Mouse (Mus musculus): ENCODE results near the gene Tmem189. TPM values are rescaled to one million over a fixed set of nuclear protein-coding genes. Genes with fewer than 3 reads are reported as not detected.

The Tmem189 gene
- total and polyA plus RNA-seq, 2 experiments from 2014 or later, result 39.3 to 76.8 TPM

GRCm38 (mm10) chr2:167611287-167611686, 78.3 kb downstream of the Tmem189 start:
- DNase-seq (ENCODE audit: low spot score) (no peak), ATAC-seq (ENCODE audit: insufficient read depth, low read depth) (0 out of 2 replicates have a peak, but pooled peaks have one; percentile 9)
- Histone ChIP-seq H3K36me3 (replicated peaks; ENCODE audit: control insufficient read depth, insufficient read depth, low read length) (peaks cover 59% of the 10 kb centered on the region), H3K9ac (replicated peaks; ENCODE audit: low read depth, low read length) (no peak overlapping the region), H3K4me3 (ENCODE audit: low read depth, low read length) (no peak overlapping the region), H3K27ac (ENCODE audit: low read depth) (no peak overlapping the region), H3K4me2 (ENCODE audit: low read depth, low read length) (no peak overlapping the region), H3K9me3 (replicated peaks; ENCODE audit: control insufficient read depth, low read length) (peaks cover 3% of the 10 kb centered on the region; the same call in 1 of the 2 replicates), H3K27me3 (ENCODE audit: control insufficient read depth, insufficient read depth, low read length) (no peaks in the 10 kb centered on the region), H3K4me1 (ENCODE audit: control insufficient read depth, insufficient read depth) (peaks cover 6% of the 10 kb centered on the region)
- WGBS, result 81% methylated on average over 10 of the region's 10 CpGs
- peak; percentile 26; the same call in 1 of the 2 replicates for TF ChIP-seq CTCF (IDR thresholded peaks at IDR 0.05; ENCODE audit: low read depth)
- TF ChIP-seq EP300 (IDR thresholded peaks at IDR 0.05; ENCODE audit: low read depth), result no peak

- Histone ChIP-seq H3K9ac (replicated peaks; ENCODE audit: low read depth, low read length) (no peak overlapping the region), H3K4me1 (ENCODE audit: control insufficient read depth, insufficient read depth) (peaks cover 6% of the 10 kb centered on the region), H3K36me3 (replicated peaks; ENCODE audit: control insufficient read depth, insufficient read depth, low read length) (peaks cover 22% of the 10 kb centered on the region), H3K27me3 (ENCODE audit: control insufficient read depth, insufficient read depth, low read length) (no peaks in the 10 kb centered on the region), H3K4me2 (ENCODE audit: low read depth, low read length) (no peak overlapping the region), H3K4me3 (ENCODE audit: low read depth, low read length) (no peak overlapping the region), H3K27ac (ENCODE audit: low read depth) (no peak overlapping the region), H3K9me3 (replicated peaks; ENCODE audit: control insufficient read depth, low read length) (no peaks in the 10 kb centered on the region)
- no peak for DNase-seq (ENCODE audit: low spot score)
- TF ChIP-seq EP300 (IDR thresholded peaks at IDR 0.05; ENCODE audit: low read depth), result no peak
- TF ChIP-seq CTCF (IDR thresholded peaks at IDR 0.05; ENCODE audit: low read depth), result no peak
- no peak for ATAC-seq (ENCODE audit: insufficient read depth, low read depth)
- WGBS, result 61% methylated on average over 4 of the region's 4 CpGs
Measured at GRCm38 (mm10) chr2:167606745-167607123, 82.9 kb downstream of the Tmem189 start.

- DNase-seq (ENCODE audit: low spot score) (no peak), ATAC-seq (ENCODE audit: insufficient read depth, low read depth) (no peak)
- H3K4me1 ChIP-seq (ENCODE audit: control insufficient read depth, insufficient read depth), result peaks cover 6% of the 10 kb centered on the region
- no peaks in the 10 kb centered on the region for H3K9me3 ChIP-seq (replicated peaks; ENCODE audit: control insufficient read depth, low read length)
- 61% methylated on average over 17 of the region's 17 CpGs for WGBS
- no peak for TF ChIP-seq CTCF (IDR thresholded peaks at IDR 0.05; ENCODE audit: low read depth)
- no peak for TF ChIP-seq EP300 (IDR thresholded peaks at IDR 0.05; ENCODE audit: low read depth)
- no peak overlapping the region for H3K27ac ChIP-seq (ENCODE audit: low read depth)
- no peak overlapping the region for H3K9ac ChIP-seq (replicated peaks; ENCODE audit: low read depth, low read length)
- H3K27me3 ChIP-seq (ENCODE audit: control insufficient read depth, insufficient read depth, low read length), result no peaks in the 10 kb centered on the region
- peaks cover 22% of the 10 kb centered on the region for H3K36me3 ChIP-seq (replicated peaks; ENCODE audit: control insufficient read depth, insufficient read depth, low read length)
- H3K4me3 ChIP-seq (ENCODE audit: low read depth, low read length), result no peak overlapping the region
- H3K4me2 ChIP-seq (ENCODE audit: low read depth, low read length), result no peak overlapping the region
Measured at GRCm38 (mm10) chr2:167605817-167606744, 83.5 kb downstream of the Tmem189 start.

GRCm38 (mm10) chr2:167605178-167605794, 84.3 kb downstream of the Tmem189 start:
- H3K9ac ChIP-seq (replicated peaks; ENCODE audit: low read depth, low read length), result no peak overlapping the region
- H3K9me3 ChIP-seq (replicated peaks; ENCODE audit: control insufficient read depth, low read length), result no peaks in the 10 kb centered on the region
- no peak overlapping the region for H3K4me3 ChIP-seq (ENCODE audit: low read depth, low read length)
- TF ChIP-seq CTCF (IDR thresholded peaks at IDR 0.05; ENCODE audit: low read depth) (peak; percentile 97), EP300 (IDR thresholded peaks at IDR 0.05; ENCODE audit: low read depth) (no peak)
- ATAC-seq (ENCODE audit: insufficient read depth, low read depth) (peak; percentile 69), DNase-seq (ENCODE audit: low spot score) (peak; percentile 87)
- WGBS, result 21% methylated on average over 11 of the region's 11 CpGs
- H3K27ac ChIP-seq (ENCODE audit: low read depth), result no peak overlapping the region
- H3K4me2 ChIP-seq (ENCODE audit: low read depth, low read length), result no peak overlapping the region
- peaks cover 6% of the 10 kb centered on the region for H3K4me1 ChIP-seq (ENCODE audit: control insufficient read depth, insufficient read depth)
- H3K36me3 ChIP-seq (replicated peaks; ENCODE audit: control insufficient read depth, insufficient read depth, low read length), result peaks cover 20% of the 10 kb centered on the region
- H3K27me3 ChIP-seq (ENCODE audit: control insufficient read depth, insufficient read depth, low read length), result no peaks in the 10 kb centered on the region

- H3K27me3 ChIP-seq (ENCODE audit: control insufficient read depth, insufficient read depth, low read length), result no peaks in the 10 kb centered on the region
- H3K4me1 ChIP-seq (ENCODE audit: control insufficient read depth, insufficient read depth), result peaks cover 6% of the 10 kb centered on the region
- DNase-seq (ENCODE audit: low spot score) (no peak), ATAC-seq (ENCODE audit: insufficient read depth, low read depth) (peak; percentile 21; the same call in 1 of the 2 replicates)
- H3K9ac ChIP-seq (replicated peaks; ENCODE audit: low read depth, low read length), result no peak overlapping the region
- TF ChIP-seq CTCF (IDR thresholded peaks at IDR 0.05; ENCODE audit: low read depth) (peak; percentile 39), EP300 (IDR thresholded peaks at IDR 0.05; ENCODE audit: low read depth) (no peak)
- peaks cover 7% of the 10 kb centered on the region; the same call in 1 of the 2 replicates for H3K36me3 ChIP-seq (replicated peaks; ENCODE audit: control insufficient read depth, insufficient read depth, low read length)
- no peak overlapping the region for H3K27ac ChIP-seq (ENCODE audit: low read depth)
- no peaks in the 10 kb centered on the region for H3K9me3 ChIP-seq (replicated peaks; ENCODE audit: control insufficient read depth, low read length)
- no peak overlapping the region for H3K4me3 ChIP-seq (ENCODE audit: low read depth, low read length)
- WGBS, result 39% methylated on average over 5 of the region's 5 CpGs
- H3K4me2 ChIP-seq (ENCODE audit: low read depth, low read length), result no peak overlapping the region
Measured at GRCm38 (mm10) chr2:167602978-167603377, 86.6 kb downstream of the Tmem189 start.

Measured in heart, postnatal 0 days (tissue).